Mouse (Mus musculus) intestine, embryonic 14.5 days (tissue): ENCODE results near the gene Hacd2. TPM values are rescaled to one million over a fixed set of nuclear protein-coding genes. Genes with fewer than 3 reads are reported as not detected.
A peak's percentile ranks its signal among the peaks of the same experiment; 100 is the strongest.

Experiments
- ATAC-seq: fragments of 200-750 bp; cut with Nextera tagmentation; replicated peaks from 2 replicates; pipeline ENCODE4 v1.8.0; 2017; ENCODE audit warnings: low read depth, moderate number of reproducible peaks, moderate TSS enrichment, moderate library complexity; ENCODE audit not compliant: low FRiP score, low TSS enrichment
- DNase-seq: peaks from one replicate; pipeline ENCODE4 v3.0.0-alpha.2; 2018; ENCODE audit warnings: low spot score
- H3K27ac ChIP-seq: fragments of 300-500 bp; sonication (generic); 2 replicates; pipeline ENCODE4 v1.5.1; 2014; ENCODE audit warnings: low read depth, mild to moderate bottlenecking, control low read depth
- H3K27me3 ChIP-seq: fragments of 300-500 bp; sonication (generic); replicated peaks from 2 replicates; pipeline ENCODE4 v1.6.1; 2014; ENCODE audit warnings: low read length, control low read depth; ENCODE audit not compliant: control insufficient read depth, insufficient read depth
- H3K36me3 ChIP-seq: fragments of 300-500 bp; sonication (generic); 2 replicates; pipeline ENCODE4 v1.6.1; 2014; ENCODE audit warnings: low read length, control low read depth; ENCODE audit not compliant: control insufficient read depth, insufficient read depth
- H3K4me1 ChIP-seq: fragments of 300-500 bp; sonication (generic); replicated peaks from 2 replicates; pipeline ENCODE4 v1.6.1; 2014; ENCODE audit warnings: low read length, control low read depth, mixed read lengths; ENCODE audit not compliant: control insufficient read depth, insufficient read depth
- H3K4me2 ChIP-seq: fragments of 300-500 bp; sonication (generic); 2 replicates; pipeline ENCODE4 v1.6.1; 2014; ENCODE audit warnings: low read length
- H3K4me3 ChIP-seq: fragments of 300-500 bp; sonication (generic); 2 replicates; pipeline ENCODE4 v1.5.1; 2014; ENCODE audit warnings: low read depth, low read length, control low read depth, mixed read lengths
- H3K9ac ChIP-seq: fragments of 300-500 bp; sonication (generic); 2 replicates; pipeline ENCODE4 v1.6.1; 2014; ENCODE audit warnings: mild to moderate bottlenecking, low read length
- H3K9me3 ChIP-seq: fragments of 300-500 bp; sonication (generic); 2 replicates; pipeline ENCODE4 v1.6.1; 2016; ENCODE audit warnings: low read length, control low read depth; ENCODE audit not compliant: control insufficient read depth
- WGBS: fragments of 180-500 bp; shearing (Covaris S2); extraction: QIAGEN DNeasy Blood & Tissue Kit; methylation state at CpG from one replicate; pipeline ENCODE4 v1.1.7; 2014; 5-methylcytosine and 5-hydroxymethylcytosine counted together
- polyA plus RNA-seq: library from polyadenylated mRNA; unstranded; fragments of >200 nt; fragmentation: Nextera tagmentation; extraction: Ambion mirVana; gene quantifications from 2 replicates; pipeline ENCODE4 v1.2.1, GENCODE M21; 2014

Gene Hacd2
- polyA plus RNA-seq, 1 experiment from 2014 or later, result 53.7 TPM

DNA sequence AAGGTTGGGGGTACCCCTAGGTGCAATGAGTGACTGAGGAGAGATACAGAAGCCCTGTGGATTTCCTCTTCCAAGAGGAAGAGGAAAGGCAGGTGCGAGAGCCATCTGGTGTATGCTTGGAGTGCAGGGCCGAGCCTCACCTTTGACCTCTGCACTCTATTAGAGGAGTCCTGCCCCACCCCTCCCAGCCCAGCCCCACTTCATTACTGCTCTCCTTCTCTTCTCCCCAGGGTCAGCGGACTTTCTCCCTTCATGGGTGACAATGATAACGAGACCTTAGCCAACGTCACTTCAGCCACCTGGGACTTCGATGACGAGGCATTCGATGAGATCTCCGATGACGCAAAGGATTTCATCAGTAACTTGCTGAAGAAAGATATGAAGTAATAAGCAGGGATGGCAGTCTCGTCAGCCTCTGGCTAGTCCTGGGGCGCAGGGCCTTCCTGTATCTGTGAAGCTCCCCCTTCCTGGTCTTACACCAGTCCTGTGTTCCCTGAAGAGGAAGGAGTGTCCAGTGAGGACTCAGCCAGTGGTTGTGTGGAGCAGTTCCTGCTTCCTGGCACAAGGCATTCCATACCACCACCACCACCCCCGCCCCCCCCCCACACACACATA, 35.9 kb upstream of the Hacd2 start:
- WGBS, result 85% methylated on average over 13 of the region's 13 CpGs
- no peak for ATAC-seq
- no peaks in the 10 kb centered on the region for H3K9me3 ChIP-seq
- no peak overlapping the region for H3K9ac ChIP-seq
- H3K27ac ChIP-seq, result no peak overlapping the region
- peaks cover 11% of the 10 kb centered on the region for H3K4me1 ChIP-seq
- no peak overlapping the region for H3K4me3 ChIP-seq
- no peaks in the 10 kb centered on the region for H3K27me3 ChIP-seq
- no peak for DNase-seq
- no peak overlapping the region for H3K4me2 ChIP-seq
- peaks cover 37% of the 10 kb centered on the region; the same call in 1 of the 2 replicates for H3K36me3 ChIP-seq

DNA sequence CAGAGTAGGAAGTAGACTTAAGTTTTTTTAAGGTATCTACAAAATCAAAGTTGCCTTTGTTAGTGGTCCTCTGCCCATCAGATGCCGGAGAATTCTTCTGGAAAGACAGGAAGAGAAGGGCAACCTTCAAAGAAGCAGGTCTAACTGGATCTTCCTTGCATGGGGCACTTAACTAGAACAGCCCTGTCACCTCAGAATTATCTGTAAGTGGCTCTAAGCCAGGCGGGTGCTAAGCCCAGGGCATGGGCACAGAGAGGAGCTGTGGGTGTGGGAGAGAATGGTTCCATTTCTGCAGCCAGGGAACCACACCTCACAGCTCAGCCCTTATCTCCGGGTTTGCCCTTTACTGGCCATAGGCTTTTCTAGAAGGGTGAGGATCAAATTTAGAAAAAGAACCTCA, 30.9 kb upstream of the Hacd2 start:
- WGBS, result 81% methylated on average over 3 of the region's 3 CpGs
- Histone ChIP-seq H3K36me3 (peaks cover 32% of the 10 kb centered on the region; the same call in 1 of the 2 replicates), H3K9me3 (no peaks in the 10 kb centered on the region), H3K4me3 (no peak overlapping the region), H3K4me2 (no peak overlapping the region), H3K4me1 (peaks cover 11% of the 10 kb centered on the region; the same call in 1 of the 2 replicates), H3K9ac (no peak overlapping the region), H3K27ac (no peak overlapping the region), H3K27me3 (no peaks in the 10 kb centered on the region)
- ATAC-seq (no peak), DNase-seq (no peak)

DNA sequence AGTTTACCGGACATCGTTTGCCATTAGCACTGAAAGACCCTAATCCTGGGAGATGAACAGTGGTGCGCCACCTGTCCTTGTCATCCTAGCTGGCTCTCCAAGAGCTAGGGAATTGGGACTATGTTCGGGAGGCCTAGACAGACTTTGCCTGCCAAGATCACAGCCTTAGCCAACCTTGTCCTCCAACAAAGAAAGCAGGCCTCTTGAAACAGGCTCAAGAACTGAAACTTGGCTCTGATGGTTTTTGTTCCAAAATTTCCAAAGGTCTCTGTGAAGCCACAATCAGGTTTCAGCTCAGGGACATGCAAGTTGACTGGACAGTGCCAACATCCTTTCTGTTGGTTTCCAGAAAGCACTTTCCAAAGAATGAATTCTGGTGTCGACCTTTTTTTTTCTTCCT, 29.4 kb upstream of the Hacd2 start:
- 90% methylated on average over 5 of the region's 5 CpGs for WGBS
- Histone ChIP-seq H3K4me1 (peaks cover 20% of the 10 kb centered on the region), H3K27ac (no peak overlapping the region), H3K4me2 (no peak overlapping the region), H3K4me3 (no peak overlapping the region), H3K9me3 (no peaks in the 10 kb centered on the region), H3K36me3 (peaks cover 21% of the 10 kb centered on the region; the same call in 1 of the 2 replicates), H3K9ac (no peak overlapping the region), H3K27me3 (no peaks in the 10 kb centered on the region)
- ATAC-seq (no peak), DNase-seq (no peak)

DNA sequence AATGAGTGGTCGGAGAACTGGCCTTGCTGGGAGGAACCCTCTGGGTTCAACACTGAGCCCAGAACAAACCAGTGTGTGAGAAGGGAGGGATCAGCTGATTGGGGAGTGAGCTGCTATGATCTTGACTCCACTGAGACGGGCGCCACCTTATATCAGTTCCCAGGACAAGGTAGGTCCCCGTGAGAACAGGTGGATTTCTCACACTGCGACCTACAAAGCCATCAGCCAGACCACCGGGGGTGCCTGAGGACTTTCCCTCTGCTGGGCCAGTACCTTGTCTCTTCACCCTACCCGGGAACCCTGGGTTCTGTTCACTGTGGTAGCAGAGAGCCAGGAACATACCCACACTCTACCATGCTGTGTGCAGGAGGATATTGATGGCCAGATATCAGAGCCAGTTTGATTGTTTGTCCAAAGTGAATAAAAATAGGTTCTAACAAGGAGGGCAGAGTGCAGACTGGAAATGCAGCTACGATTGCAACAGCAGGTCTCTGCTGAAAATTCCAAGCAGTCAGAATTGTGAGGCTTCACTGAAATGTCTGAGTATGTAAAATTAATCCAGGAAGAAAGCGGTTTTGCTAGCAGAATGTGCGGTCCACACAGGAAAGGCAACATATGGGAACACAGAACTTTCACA, 28.4 kb upstream of the Hacd2 start:
- DNase-seq, result no peak
- H3K4me1 ChIP-seq, result peaks cover 20% of the 10 kb centered on the region
- peak overlapping the region; percentile 25; the same call in 1 of the 2 replicates for H3K4me2 ChIP-seq
- no peak overlapping the region for H3K9ac ChIP-seq
- H3K4me3 ChIP-seq, result no peak overlapping the region
- peaks cover 13% of the 10 kb centered on the region; the same call in 1 of the 2 replicates for H3K36me3 ChIP-seq
- no peaks in the 10 kb centered on the region for H3K27me3 ChIP-seq
- no peaks in the 10 kb centered on the region for H3K9me3 ChIP-seq
- 80% methylated on average over 10 of the region's 10 CpGs for WGBS
- H3K27ac ChIP-seq, result peak overlapping the region; percentile 90
- ATAC-seq, result no peak

DNA sequence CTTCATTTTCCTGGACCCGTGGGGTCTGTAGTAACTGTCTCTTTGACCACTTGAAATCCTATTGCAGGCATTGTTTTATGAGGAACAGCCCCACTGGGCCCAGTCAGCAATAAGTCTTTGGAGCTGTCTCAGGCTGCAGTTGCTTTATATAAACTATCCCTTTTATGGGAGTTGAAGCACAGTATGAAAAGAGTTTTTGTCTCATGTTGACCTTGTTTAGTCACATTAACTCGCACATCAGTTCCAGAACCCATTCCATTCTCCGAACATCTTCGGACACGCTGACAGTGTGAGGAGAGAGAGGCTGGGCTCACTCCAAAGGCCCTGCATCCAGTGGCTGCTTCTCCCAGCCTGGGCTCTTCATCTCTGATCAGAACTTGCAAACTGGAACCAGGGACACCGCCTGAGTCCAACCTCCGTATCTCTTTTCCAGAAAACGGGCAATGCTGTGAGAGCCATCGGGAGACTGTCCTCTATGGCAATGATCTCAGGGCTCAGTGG, 27.5 kb upstream of the Hacd2 start:
- Histone ChIP-seq H3K4me2 (peak overlapping the region; percentile 25), H3K9me3 (no peaks in the 10 kb centered on the region), H3K27ac (peak overlapping the region; percentile 90), H3K36me3 (peaks cover 9% of the 10 kb centered on the region; the same call in 1 of the 2 replicates), H3K4me3 (peak overlapping the region; percentile 21), H3K9ac (peak overlapping the region; percentile 40), H3K27me3 (no peaks in the 10 kb centered on the region), H3K4me1 (peaks cover 20% of the 10 kb centered on the region)
- DNase-seq (no peak), ATAC-seq (peak; percentile 67)
- 38% methylated on average over 9 of the region's 9 CpGs for WGBS

DNA sequence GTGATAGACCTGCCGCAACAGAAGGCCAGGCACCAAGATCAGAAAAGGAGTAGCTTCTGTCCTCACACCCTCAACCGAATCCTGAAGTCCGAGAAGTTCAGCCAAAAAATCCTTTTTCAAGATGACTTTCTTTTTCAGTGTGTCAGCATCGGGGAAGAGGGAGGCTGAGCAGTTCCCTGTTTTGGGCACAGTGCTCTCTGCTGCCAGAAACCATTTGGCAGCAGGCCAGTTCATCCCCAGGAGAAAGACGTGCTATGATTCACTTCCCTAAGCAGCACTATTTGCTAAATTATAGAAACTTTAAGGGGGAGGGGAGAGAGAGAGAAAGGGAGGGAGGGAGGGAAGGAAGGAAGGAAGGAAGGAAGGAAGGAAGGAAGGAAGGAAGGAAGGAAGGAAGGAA, 26.1 kb upstream of the Hacd2 start:
- Histone ChIP-seq H3K4me2 (peak overlapping the region; percentile 44), H3K4me1 (peaks cover 20% of the 10 kb centered on the region), H3K36me3 (peaks cover under 1% of the 10 kb centered on the region; the same call in 1 of the 2 replicates), H3K4me3 (peak overlapping the region; percentile 21), H3K9me3 (no peaks in the 10 kb centered on the region), H3K27ac (peak overlapping the region; percentile 80), H3K27me3 (no peaks in the 10 kb centered on the region), H3K9ac (peak overlapping the region; percentile 63)
- ATAC-seq (no peak), DNase-seq (no peak)
- 26% methylated on average over 5 of the region's 5 CpGs for WGBS

DNA sequence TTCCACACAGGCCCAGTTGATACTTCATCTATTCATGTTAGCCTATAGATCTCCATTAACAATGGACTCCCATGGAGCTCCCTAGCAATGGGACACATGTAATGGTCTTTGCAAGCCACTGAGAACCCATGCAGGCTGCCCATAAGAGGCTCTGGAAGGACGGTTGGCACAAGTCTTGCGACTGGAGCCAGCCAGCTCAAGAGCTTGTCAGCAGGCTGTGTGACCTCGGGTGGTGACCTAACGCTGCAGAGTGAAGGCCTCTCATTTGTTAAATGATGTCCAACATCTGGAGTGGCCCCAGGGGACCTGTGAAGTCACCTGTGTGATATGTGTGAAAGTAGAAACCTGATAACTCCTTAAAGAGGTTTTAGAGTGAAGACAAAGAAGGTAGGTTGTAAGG, 25.2 kb upstream of the Hacd2 start:
- ATAC-seq (no peak), DNase-seq (no peak)
- Histone ChIP-seq H3K36me3 (no peaks in the 10 kb centered on the region; the same call in 1 of the 2 replicates), H3K27ac (peak overlapping the region; percentile 59), H3K4me1 (peaks cover 24% of the 10 kb centered on the region), H3K27me3 (no peaks in the 10 kb centered on the region), H3K9me3 (no peaks in the 10 kb centered on the region), H3K9ac (peak overlapping the region; percentile 44), H3K4me3 (peak overlapping the region; percentile 21), H3K4me2 (peak overlapping the region; percentile 45)
- 76% methylated on average over 4 of the region's 4 CpGs for WGBS

DNA sequence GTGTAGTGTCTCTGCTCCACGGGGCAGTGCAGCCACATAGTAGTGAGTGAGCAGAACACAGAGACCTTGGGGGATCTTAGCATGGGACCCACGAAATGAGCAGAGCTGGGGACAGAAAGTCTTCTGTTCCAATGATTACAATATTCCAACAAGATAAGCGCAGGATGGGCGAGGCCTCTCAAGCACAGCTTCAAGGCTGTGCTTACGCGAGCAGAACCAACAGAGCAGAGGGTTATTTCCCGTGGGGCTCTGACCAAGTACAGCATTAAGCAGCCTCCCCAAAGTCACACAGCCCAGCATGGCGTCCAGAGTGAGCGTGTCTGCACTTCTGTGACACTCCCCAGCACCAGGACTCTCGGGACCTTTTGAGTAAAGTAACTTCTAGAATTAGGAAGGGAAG, 24.7 kb upstream of the Hacd2 start:
- peak overlapping the region; percentile 59; the same call in 1 of the 2 replicates for H3K27ac ChIP-seq
- ATAC-seq (no peak), DNase-seq (no peak)
- H3K4me2 ChIP-seq, result peak overlapping the region; percentile 45
- peak overlapping the region; percentile 44 for H3K9ac ChIP-seq
- H3K4me3 ChIP-seq, result peak overlapping the region; percentile 21
- H3K27me3 ChIP-seq, result no peaks in the 10 kb centered on the region
- H3K36me3 ChIP-seq, result no peaks in the 10 kb centered on the region; the same call in 1 of the 2 replicates
- H3K4me1 ChIP-seq, result peaks cover 24% of the 10 kb centered on the region
- H3K9me3 ChIP-seq, result no peaks in the 10 kb centered on the region
- 59% methylated on average over 10 of the region's 10 CpGs for WGBS
